Mouse (Mus musculus) small intestine, adult 2 months (tissue): ENCODE results near the gene Slc44a2.

Source experiments
- CTCF ChIP-seq: fragments of 200-500 bp; IDR thresholded peaks from 2 replicates; pipeline ENCODE4 v1.5.1; 2012; ENCODE audit warnings: low read depth, mild to moderate bottlenecking, control low read depth, inconsistent platforms, low read length, moderate library complexity, mixed read lengths; ENCODE audit not compliant: insufficient replicate concordance, insufficient read length; ENCODE audit errors: extremely low read depth
- POLR2A ChIP-seq: fragments of 200-500 bp; IDR thresholded peaks from 2 replicates; pipeline ENCODE4 v1.6.1; 2012; ENCODE audit warnings: low read depth, mild to moderate bottlenecking, control low read depth, inconsistent platforms, low read length, moderate library complexity

GRCm38 (mm10) chr9:21403745-21404144 is 83.2 kb downstream of the Slc44a2 start:
- no peak for TF ChIP-seq CTCF
- TF ChIP-seq POLR2A, result no peak
